Mouse (Mus musculus): Measurements from ENCODE around the gene Ska2. TPM values are rescaled to one million over a fixed set of nuclear protein-coding genes. Genes with fewer than 3 reads are reported as not detected.
A peak's percentile ranks its signal among the peaks of the same experiment; 100 is the strongest.

Ska2 gene
- total and polyA plus RNA-seq, 3 experiments = 1.1 to 63.7 (median 56.5) TPM

DNA sequence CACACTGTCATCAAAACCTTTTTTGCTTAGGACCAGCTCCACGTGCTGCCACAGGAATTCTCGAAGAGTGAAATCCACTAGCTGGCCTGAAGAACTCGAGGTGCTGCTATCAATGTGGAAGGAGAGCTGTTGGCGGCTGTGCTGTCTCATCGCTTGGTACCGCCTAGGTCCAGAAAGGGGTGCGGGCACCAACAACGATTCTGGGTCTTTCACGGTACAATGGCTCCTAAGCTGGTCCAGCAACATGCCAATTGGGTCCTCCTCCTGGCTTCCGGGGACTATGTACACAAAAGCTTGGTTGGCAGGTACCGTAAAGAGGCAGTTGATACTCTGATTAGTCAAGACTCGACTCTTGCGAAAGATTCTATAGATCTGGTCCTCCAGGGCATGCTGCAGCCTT lies 23.6 kb upstream of the Ska2 start:
- TF ChIP-seq TAL1 (conservative IDR thresholded peaks at IDR 0.05; ENCODE audit: low read depth, low read length) (no peak), GATA2 (IDR thresholded peaks at IDR 0.05; ENCODE audit: borderline replicate concordance, low read depth, low read length) (no peak), CTCF (IDR thresholded peaks at IDR 0.05; ENCODE audit: low read depth, low read length) (no peak), GATA1 (IDR thresholded peaks at IDR 0.05; ENCODE audit: borderline replicate concordance, low read length) (no peak), POLR2AphosphoS5 (IDR thresholded peaks at IDR 0.05; ENCODE audit: insufficient replicate concordance, low read depth, low read length) (no peak)
- Histone ChIP-seq H3K36me3 (replicated peaks) (peaks cover 60% of the 10 kb centered on the region), H3K4me3 (ENCODE audit: low read depth, low read length) (peak overlapping the region; percentile 95), H3K4me1 (ENCODE audit: insufficient read depth, low read depth, low read length) (peaks cover 38% of the 10 kb centered on the region), H3K27me3 (ENCODE audit: insufficient read depth, low read length) (no peaks in the 10 kb centered on the region), H3K9me3 (replicated peaks) (no peaks in the 10 kb centered on the region)
- ATAC-seq (ENCODE audit: extremely low read depth, insufficient number of reproducible peaks, low FRiP score, poor library complexity, severe bottlenecking) (no peak), DNase-seq (ENCODE audit: low spot score) (no peak)

DNA sequence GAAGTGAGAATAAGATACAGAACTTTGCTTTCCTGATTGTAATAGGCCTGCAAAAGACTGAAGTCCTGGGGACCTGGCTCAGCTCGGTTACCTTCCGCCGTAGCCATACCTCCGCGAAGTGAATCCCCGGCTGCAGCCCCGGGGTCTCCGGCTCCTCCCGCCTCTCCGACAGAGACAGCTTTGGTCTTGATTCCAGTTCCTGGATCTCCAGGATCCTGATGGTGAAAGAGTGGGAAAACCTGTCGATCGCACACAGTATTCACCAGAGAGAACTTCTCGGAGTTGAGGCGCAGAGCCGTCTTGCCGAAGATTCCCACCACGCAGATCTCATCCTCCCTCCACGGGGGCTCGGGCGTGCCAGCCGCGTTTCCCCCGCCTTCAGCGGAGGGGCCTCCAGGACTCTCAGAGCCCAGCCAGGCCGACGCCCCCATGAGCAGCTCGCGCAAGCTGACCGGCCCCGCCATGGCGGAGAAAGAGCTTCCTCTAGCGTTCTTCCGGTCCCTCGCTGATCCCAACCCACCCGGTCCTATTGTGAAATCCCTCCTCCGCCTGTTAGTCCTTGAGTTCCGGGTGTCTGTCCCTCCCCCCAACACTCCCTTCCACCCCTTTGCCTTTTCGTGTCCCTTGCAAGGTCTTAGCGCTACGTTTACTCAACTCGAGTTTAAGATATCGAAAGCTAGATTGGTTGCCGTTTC lies 22.6 kb upstream of the Ska2 start, which contains the start of gene Smg8:
Gene Smg8 (minus strand): TSS at position 485 of the 695 bp plus-strand sequence.
- DNase-seq (ENCODE audit: low spot score) = peak; percentile 94
- ATAC-seq (ENCODE audit: extremely low read depth, insufficient number of reproducible peaks, low FRiP score, poor library complexity, severe bottlenecking) = peak; percentile 85
- Histone ChIP-seq H3K27me3 (ENCODE audit: insufficient read depth, low read length) (no peaks in the 10 kb centered on the region), H3K9me3 (replicated peaks) (no peaks in the 10 kb centered on the region), H3K4me1 (ENCODE audit: insufficient read depth, low read depth, low read length) (peaks cover 36% of the 10 kb centered on the region), H3K36me3 (replicated peaks) (peaks cover 60% of the 10 kb centered on the region), H3K4me3 (ENCODE audit: low read depth, low read length) (peak within 1 kb of the TSS; percentile 95)
- no peak for TF ChIP-seq TAL1 (conservative IDR thresholded peaks at IDR 0.05; ENCODE audit: low read depth, low read length)
- no peak for TF ChIP-seq GATA2 (IDR thresholded peaks at IDR 0.05; ENCODE audit: borderline replicate concordance, low read depth, low read length)
- no peak for TF ChIP-seq POLR2AphosphoS5 (IDR thresholded peaks at IDR 0.05; ENCODE audit: insufficient replicate concordance, low read depth, low read length)
- no peak for TF ChIP-seq CTCF (IDR thresholded peaks at IDR 0.05; ENCODE audit: low read depth, low read length)
- TF ChIP-seq GATA1 (IDR thresholded peaks at IDR 0.05; ENCODE audit: borderline replicate concordance, low read length) = no peak

DNA sequence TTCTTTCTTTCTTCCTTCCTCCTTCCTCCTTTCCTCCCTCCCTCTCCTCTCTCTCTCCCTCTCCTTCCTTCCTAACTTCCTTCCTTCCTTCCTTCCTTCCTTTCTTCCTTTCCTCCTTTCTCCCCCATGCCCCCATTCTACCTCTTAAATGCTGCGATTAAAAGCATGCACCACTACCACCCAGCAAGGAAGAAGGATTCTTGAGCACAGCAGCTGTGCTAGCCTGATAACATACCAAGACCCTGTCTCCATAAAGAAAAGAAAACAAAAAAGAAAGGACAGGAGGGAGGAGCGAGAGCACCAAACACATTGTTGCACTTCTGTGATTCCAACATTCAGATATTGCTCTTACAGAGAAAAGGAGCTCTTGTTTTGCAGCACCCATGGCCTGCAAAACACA lies 21.9 kb upstream of the Ska2 start:
- TF ChIP-seq GATA2 (IDR thresholded peaks at IDR 0.05; ENCODE audit: borderline replicate concordance, low read depth, low read length) = no peak
- TF ChIP-seq GATA1 (IDR thresholded peaks at IDR 0.05; ENCODE audit: borderline replicate concordance, low read length) = no peak
- TF ChIP-seq POLR2AphosphoS5 (IDR thresholded peaks at IDR 0.05; ENCODE audit: insufficient replicate concordance, low read depth, low read length) = no peak
- TF ChIP-seq TAL1 (conservative IDR thresholded peaks at IDR 0.05; ENCODE audit: low read depth, low read length) = no peak
- TF ChIP-seq CTCF (IDR thresholded peaks at IDR 0.05; ENCODE audit: low read depth, low read length) = no peak
- peaks cover 61% of the 10 kb centered on the region for H3K36me3 ChIP-seq (replicated peaks)
- H3K4me3 ChIP-seq (ENCODE audit: low read depth, low read length) = peak overlapping the region; percentile 95
- no peaks in the 10 kb centered on the region for H3K9me3 ChIP-seq (replicated peaks)
- peaks cover 32% of the 10 kb centered on the region for H3K4me1 ChIP-seq (ENCODE audit: insufficient read depth, low read depth, low read length)
- no peaks in the 10 kb centered on the region for H3K27me3 ChIP-seq (ENCODE audit: insufficient read depth, low read length)
- ATAC-seq (ENCODE audit: extremely low read depth, insufficient number of reproducible peaks, low FRiP score, poor library complexity, severe bottlenecking) (no peak), DNase-seq (ENCODE audit: low spot score) (no peak)

DNA sequence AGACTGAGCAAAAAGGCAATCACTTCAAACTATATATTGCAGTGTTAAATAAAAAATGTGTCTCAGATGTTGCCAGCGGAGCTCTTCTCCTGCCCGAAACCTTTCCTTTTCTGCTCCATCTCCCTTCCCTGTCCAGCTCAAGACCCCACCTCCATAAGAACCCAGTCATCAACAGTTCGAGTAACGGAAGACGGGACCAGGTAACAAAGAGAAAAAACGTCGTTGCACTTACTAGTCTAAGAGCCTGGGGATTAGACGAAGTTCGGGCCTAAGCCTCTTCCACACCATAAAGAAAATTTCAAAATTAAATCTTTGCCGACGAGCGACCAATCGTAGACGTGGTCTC lies 652 bp upstream of the Ska2 start, which contains the start of gene Prr11:
Gene Prr11 (minus strand): TSS at position 300 of the 346 bp plus-strand sequence.
- H3K36me3 ChIP-seq (replicated peaks) = peaks cover 45% of the 10 kb centered on the region
- DNase-seq (ENCODE audit: low spot score) (no peak), ATAC-seq (ENCODE audit: extremely low read depth, insufficient number of reproducible peaks, low FRiP score, poor library complexity, severe bottlenecking) (no peak)
- TF ChIP-seq GATA1 (IDR thresholded peaks at IDR 0.05; ENCODE audit: borderline replicate concordance, low read length) = no peak
- no peak for TF ChIP-seq POLR2AphosphoS5 (IDR thresholded peaks at IDR 0.05; ENCODE audit: insufficient replicate concordance, low read depth, low read length)
- TF ChIP-seq TAL1 (conservative IDR thresholded peaks at IDR 0.05; ENCODE audit: low read depth, low read length) = no peak
- TF ChIP-seq GATA2 (IDR thresholded peaks at IDR 0.05; ENCODE audit: borderline replicate concordance, low read depth, low read length) = no peak
- TF ChIP-seq CTCF (IDR thresholded peaks at IDR 0.05; ENCODE audit: low read depth, low read length) = no peak
- no peaks in the 10 kb centered on the region for H3K9me3 ChIP-seq (replicated peaks)
- H3K27me3 ChIP-seq (ENCODE audit: insufficient read depth, low read length) = no peaks in the 10 kb centered on the region
- H3K4me3 ChIP-seq (ENCODE audit: low read depth, low read length) = peak within 1 kb of the TSS; percentile 83
- H3K4me1 ChIP-seq (ENCODE audit: insufficient read depth, low read depth, low read length) = peaks cover 7% of the 10 kb centered on the region; the same call in 1 of the 2 replicates

DNA sequence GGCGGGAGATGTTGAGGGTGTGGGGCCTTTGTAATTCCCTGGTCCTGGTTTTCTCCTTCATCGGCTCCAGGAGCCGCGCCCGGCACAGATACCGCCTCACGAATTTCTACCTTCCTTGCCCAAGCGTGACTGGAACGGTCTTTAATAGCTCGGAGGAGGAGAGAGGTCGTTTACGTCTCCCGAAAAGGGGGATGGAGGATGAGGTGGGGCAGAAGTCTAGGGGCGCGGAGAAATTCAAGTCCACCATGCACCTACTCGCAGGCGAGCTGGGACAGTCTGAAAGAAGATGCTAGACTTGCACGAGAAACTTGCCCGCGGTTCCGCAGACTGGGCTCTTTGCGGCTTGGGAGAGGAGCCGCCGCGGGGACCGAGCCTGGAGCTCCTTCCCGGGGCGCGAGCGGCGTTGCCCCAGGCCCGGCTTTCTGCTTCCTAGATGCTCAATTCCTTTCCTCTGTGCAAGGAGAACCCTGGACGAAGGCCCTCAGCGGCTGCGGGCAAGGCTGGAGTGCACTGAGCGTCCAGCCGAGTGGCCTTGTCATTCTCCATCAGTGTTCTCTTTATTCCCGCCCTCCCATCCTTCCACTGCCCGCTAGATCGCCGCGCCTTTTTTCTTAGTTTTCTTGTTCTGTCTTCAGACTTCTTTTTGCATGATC lies 611 bp downstream of the Ska2 start:
- no peak for ATAC-seq (ENCODE audit: extremely low read depth, insufficient number of reproducible peaks, low FRiP score, poor library complexity, severe bottlenecking)
- peak overlapping the region; percentile 83 for H3K4me3 ChIP-seq (ENCODE audit: low read depth, low read length)
- TF ChIP-seq GATA1 (IDR thresholded peaks at IDR 0.05; ENCODE audit: borderline replicate concordance, low read length) = no peak
- no peaks in the 10 kb centered on the region for H3K27me3 ChIP-seq (ENCODE audit: insufficient read depth, low read length)
- peaks cover 7% of the 10 kb centered on the region; the same call in 1 of the 2 replicates for H3K4me1 ChIP-seq (ENCODE audit: insufficient read depth, low read depth, low read length)
- H3K36me3 ChIP-seq (replicated peaks) = peaks cover 45% of the 10 kb centered on the region
- DNase-seq (ENCODE audit: low spot score) = peak; percentile 2
- no peaks in the 10 kb centered on the region for H3K9me3 ChIP-seq (replicated peaks)

DNA sequence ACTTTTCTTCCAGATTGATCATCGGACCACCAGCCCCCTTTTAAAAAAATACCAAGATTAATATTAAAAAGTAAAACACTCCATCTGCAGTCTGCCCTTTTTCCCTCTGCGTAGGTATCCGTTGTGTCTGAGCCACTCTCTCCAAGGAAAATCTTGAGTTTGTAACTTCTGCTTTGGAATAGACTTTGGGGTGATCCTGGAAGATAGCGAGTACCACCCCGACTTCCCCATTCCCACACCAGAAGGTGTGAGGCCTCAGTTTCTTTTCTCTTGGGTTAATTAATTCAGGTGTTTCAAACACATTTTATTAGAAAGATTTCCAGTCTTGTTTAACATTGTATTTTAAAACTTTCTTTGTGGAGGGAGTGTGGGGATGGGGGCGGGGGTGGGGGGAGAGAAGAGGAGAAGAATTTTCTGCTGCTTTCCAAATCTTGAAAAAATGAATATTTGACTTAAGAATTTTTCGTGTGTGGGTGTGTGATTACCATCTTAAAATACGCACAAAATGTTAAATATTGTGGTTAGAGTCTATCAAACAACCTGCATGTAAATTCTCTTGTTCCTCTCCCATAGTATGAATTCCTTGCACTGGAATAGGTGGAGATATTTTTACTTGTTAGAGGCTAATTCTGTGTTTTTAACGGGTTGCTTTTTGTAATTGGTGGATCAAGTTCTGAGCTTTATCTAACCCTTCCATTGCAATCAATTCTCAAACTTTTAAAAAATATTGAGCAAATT lies 1.3 kb downstream of the Ska2 start:
- Histone ChIP-seq H3K36me3 (replicated peaks) (peaks cover 45% of the 10 kb centered on the region), H3K4me3 (ENCODE audit: low read depth, low read length) (peak overlapping the region; percentile 83), H3K27me3 (ENCODE audit: insufficient read depth, low read length) (no peaks in the 10 kb centered on the region), H3K9me3 (replicated peaks) (no peaks in the 10 kb centered on the region), H3K4me1 (ENCODE audit: insufficient read depth, low read depth, low read length) (peaks cover 4% of the 10 kb centered on the region; the same call in 1 of the 2 replicates)
- ATAC-seq (ENCODE audit: extremely low read depth, insufficient number of reproducible peaks, low FRiP score, poor library complexity, severe bottlenecking) (no peak), DNase-seq (ENCODE audit: low spot score) (no peak)
- TF ChIP-seq TAL1 (conservative IDR thresholded peaks at IDR 0.05; ENCODE audit: low read depth, low read length) = no peak
- no peak for TF ChIP-seq GATA2 (IDR thresholded peaks at IDR 0.05; ENCODE audit: borderline replicate concordance, low read depth, low read length)
- TF ChIP-seq CTCF (IDR thresholded peaks at IDR 0.05; ENCODE audit: low read depth, low read length) = no peak
- TF ChIP-seq GATA1 (IDR thresholded peaks at IDR 0.05; ENCODE audit: borderline replicate concordance, low read length) = no peak
- no peak for TF ChIP-seq POLR2AphosphoS5 (IDR thresholded peaks at IDR 0.05; ENCODE audit: insufficient replicate concordance, low read depth, low read length)
